Mouse (Mus musculus) retina, adult 2 months (tissue): ENCODE results near the gene Strbp.
"Not testable (repeated sequence)": the region's sequence is repeated elsewhere in the genome, so short reads cannot be mapped to it uniquely, and the experiment has no call there.

Experiments used
- DNase-seq: peaks from one replicate; pipeline ENCODE4 v3.0.0-alpha.2; 2012; ENCODE audit warnings: low read depth, low spot score

Strbp gene

GRCm38 (mm10) chr2:37527587-37527986, 176.1 kb downstream of the Strbp start:
- DNase-seq: no peak

- DNase-seq: no peak
These were observed 184.4 kb downstream of the Strbp start for GRCm38 (mm10) chr2:37519286-37519640.

- no peak for DNase-seq
These were observed 184.9 kb downstream of the Strbp start for GRCm38 (mm10) chr2:37518561-37519285.

- DNase-seq: no peak
These were observed 186.7 kb downstream of the Strbp start for GRCm38 (mm10) chr2:37516922-37517462.

GRCm38 (mm10) chr2:37516030-37516710, 187.5 kb downstream of the Strbp start, which contains the start of gene Gpr21:
Gene Gpr21, plus strand, starts transcription at chr2:37516332.
- no peak for DNase-seq

- no peak for DNase-seq
These were observed 192.3 kb downstream of the Strbp start for GRCm38 (mm10) chr2:37511134-37511901.

GRCm38 (mm10) chr2:37505856-37506255, 197.8 kb downstream of the Strbp start:
- DNase-seq: not testable (repeated sequence)

- no peak for DNase-seq
These were observed 206.3 kb downstream of the Strbp start for GRCm38 (mm10) chr2:37497321-37497720.

GRCm38 (mm10) chr2:37488956-37489355, 214.7 kb downstream of the Strbp start:
- DNase-seq: no peak

- DNase-seq: no peak
These were observed 217.3 kb downstream of the Strbp start for GRCm38 (mm10) chr2:37486408-37486807.

- peak; percentile 23 for DNase-seq
These were observed 218.3 kb downstream of the Strbp start for GRCm38 (mm10) chr2:37485370-37485769.

- no peak for DNase-seq
These were observed 219.5 kb downstream of the Strbp start for GRCm38 (mm10) chr2:37484165-37484564.

- DNase-seq: no peak
These were observed 223.6 kb downstream of the Strbp start for GRCm38 (mm10) chr2:37480039-37480438.

GRCm38 (mm10) chr2:37479559-37479958, 224.1 kb downstream of the Strbp start:
- DNase-seq: no peak

GRCm38 (mm10) chr2:37466266-37466665, 237.4 kb downstream of the Strbp start:
- DNase-seq: no peak

- no peak for DNase-seq
These were observed 243.0 kb downstream of the Strbp start for GRCm38 (mm10) chr2:37460707-37461106.

GRCm38 (mm10) chr2:37452376-37452760, 251.3 kb downstream of the Strbp start:
- DNase-seq: no peak

GRCm38 (mm10) chr2:37451667-37452375, 251.8 kb downstream of the Strbp start:
- peak; percentile 85 for DNase-seq

GRCm38 (mm10) chr2:37442611-37443591, 260.8 kb downstream of the Strbp start, which contains the start of the genes Zbtb26, Zbtb6 and Rabgap1:
Gene Zbtb26, minus strand, starts transcription at chr2:37443135.
Gene Zbtb6, minus strand, starts transcription at chr2:37443171.
Gene Rabgap1, plus strand, starts transcription at chr2:37443279.
- peak; percentile 82 for DNase-seq
